Mouse (Mus musculus) kidney, adult 2 months (tissue): ENCODE data around the gene Hsp90aa1.

Experiments
- CTCF ChIP-seq: fragments of 200-500 bp; conservative IDR thresholded peaks from 2 replicates; pipeline ENCODE4 v1.5.1; 2011; ENCODE audit warnings: low read depth, mild to moderate bottlenecking, control low read depth, low read length, moderate library complexity, mixed read lengths; ENCODE audit not compliant: insufficient read depth, insufficient read length
- POLR2A ChIP-seq: fragments of 200-500 bp; IDR thresholded peaks from one replicate; pipeline ENCODE4 v1.6.1; 2011; ENCODE audit warnings: low read depth, low read length, control low read depth

DNA sequence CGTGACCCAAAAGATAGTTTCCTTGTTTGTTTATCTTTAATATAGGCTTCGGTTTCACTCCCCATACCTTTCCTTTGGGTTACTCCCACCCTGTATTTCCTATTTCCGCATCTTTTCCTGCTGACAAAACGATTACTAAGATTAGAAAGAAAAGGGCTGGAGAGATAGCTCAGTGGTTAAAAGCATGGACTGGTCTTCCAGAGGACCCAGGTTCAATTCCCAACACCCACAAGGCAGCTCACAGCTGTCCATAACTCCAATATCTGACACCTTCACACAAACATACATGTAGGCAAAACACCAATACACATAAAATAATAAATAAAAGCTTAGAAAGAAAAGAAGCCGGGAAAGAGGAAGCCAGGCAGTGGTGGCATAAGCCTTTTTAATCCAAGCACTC lies 5.1 kb downstream of the Hsp90aa1 start:
- no peak for TF ChIP-seq CTCF
- TF ChIP-seq POLR2A, result no peak
